Mouse (Mus musculus) adrenal gland (tissue): ENCODE results near the gene Cldn14.

Source experiments
- intact Hi-C: fragments of 180-260 bp; cut with DNase I; formaldehyde crosslinking; loops from one replicate; pipeline ENCODE4 v1.15.1; 2025

Gene Cldn14

GRCm38 (mm10) chr16:93956986-93957385, 51.7 kb downstream of the Cldn14 start:
- intact Hi-C loops = no loop called here

DNA sequence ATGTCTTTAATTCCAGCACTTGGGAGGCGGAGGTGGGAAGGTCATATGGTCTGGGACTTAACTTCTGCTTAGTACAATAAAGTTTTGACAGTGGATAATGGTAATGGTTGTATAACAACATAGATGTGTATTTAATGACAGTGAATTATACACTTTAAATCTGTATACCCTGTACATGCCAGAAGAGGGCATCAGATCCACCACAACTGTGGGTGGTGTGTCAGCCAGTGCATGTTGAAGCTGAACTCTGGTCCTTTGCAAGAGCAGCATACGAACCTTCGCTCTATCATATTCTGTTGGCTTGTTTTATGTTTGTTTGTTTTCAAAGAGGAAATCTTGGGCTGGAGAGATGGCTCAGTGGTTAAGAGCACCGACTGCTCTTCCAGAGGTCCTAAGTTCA, 61.2 kb downstream of the Cldn14 start:
- intact Hi-C loops = no loop called here

- intact Hi-C loops = no loop called here
Observed at GRCm38 (mm10) chr16:93944301-93944700, 64.3 kb downstream of the Cldn14 start.

DNA sequence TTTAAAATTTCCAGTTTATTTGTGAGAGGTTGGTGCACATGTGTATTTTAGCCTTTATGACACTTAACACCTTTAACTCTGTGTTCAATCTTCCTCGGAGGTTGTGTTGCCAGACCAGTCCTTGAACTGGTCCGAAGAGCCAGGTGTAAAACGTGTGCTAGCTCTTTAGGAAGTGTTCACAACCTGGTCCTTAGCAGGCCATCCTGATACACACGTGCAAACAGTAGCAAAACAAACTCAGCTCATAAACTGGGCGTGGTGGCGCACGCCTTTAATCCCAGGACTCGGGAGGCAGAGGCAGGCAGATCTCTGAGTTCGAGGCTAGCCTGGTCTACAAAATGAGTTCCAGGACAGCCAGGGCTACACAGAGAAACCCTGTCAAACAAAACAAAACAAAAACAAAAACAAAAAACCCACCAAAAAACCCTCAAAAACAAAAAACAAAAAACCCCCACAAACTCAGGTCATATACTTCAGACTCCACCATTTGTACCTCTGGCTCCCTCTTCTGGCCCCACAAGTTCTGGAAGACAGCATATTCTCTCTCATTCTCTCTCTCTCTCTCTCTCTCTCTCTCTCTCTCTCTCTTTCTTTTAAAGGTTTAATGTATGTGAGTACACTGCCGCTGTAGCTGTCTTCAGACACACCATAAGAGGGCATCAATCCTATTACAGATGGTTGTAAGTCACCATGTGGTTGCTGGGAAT, 65.7 kb downstream of the Cldn14 start:
- intact Hi-C loops = no loop called here

DNA sequence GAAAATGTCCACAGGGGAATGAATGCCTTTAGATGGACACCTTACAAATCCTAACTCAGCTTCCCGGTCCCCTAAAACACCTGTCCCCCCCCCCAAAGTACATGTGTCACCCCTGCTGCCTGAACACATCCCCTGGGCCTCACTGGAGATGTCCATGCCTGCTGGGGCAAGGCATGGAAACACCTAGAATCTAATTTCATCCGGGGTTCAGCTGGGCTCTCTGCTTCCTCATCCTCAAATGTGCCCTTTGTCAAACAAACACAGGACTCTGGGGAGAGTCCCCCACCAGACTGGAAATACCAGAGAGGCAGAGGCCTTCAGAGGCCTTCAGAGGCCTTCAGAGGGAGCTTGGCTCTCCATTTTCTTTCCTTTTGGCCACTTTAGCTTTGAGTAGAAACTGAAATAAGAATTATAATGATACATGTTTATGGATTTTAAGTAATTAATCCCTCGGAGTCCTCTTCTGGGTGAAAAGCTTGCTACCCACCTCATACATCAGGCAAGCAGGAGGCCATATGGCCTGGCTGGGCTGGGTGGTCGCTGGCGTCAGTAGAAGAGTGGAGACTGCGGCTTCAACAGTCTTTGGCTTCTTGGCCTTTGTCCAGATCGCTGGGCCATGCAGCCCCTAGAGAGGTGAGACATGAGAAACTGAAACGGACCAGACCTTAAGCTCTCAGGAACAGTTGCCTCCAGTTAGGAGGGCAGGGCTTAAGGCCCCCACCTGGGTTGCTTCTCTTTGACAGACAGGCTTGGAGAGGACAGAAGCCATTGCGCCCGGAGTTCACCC, 66.7 kb downstream of the Cldn14 start:
- intact Hi-C loops = no loop called here

GRCm38 (mm10) chr16:93939961-93940360, 68.7 kb downstream of the Cldn14 start:
- intact Hi-C loops = loop anchor here (2.0 kb wide), 1 partner anchor 319 kb away; no protein-coding TSS in a partner anchor

DNA sequence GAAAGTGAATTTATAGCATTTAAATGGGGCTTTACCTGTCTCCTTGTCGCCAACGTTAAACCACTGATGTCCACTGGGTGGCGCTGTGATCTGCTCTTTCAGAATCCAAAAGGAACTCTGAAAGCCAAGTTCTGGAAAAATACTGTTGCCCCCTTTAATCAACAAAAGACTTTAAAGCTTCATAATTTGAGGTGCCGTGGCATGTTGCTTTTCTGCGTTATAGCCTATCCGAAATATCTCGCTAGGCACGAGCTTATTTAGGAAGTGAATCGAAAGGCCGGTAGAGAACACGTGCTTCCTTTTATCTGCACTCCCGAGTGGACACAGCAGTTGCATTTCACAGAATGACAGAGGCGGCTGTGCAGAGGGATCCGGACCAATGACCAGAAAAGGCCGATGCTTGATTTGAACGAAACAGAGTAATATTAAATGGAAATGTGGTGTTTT, 70.2 kb downstream of the Cldn14 start:
- intact Hi-C loops = loop anchor here (2.0 kb wide), 1 partner anchor 320 kb away; no protein-coding TSS in a partner anchor

DNA sequence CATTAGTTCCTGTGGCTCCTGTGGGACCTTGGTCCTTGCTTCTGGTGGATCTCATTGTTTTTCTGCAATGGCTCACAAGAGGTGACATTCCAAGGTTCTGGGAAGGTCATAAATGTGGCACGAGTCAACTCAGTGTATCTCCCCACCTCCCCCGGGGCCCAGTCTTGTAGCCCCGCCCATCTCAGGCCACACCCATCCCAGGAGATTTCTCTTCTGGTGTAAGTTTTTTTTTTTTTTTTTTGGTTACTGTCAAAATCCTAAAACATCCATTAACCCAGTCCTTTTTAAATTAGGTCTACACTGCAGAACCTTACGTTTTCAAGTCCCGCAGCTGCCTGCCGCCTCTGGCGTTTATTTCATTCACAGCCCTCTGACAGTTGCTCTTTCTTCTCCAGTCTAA, 73.6 kb downstream of the Cldn14 start:
- intact Hi-C loops = no loop called here

GRCm38 (mm10) chr16:93934588-93934987, 74.0 kb downstream of the Cldn14 start:
- intact Hi-C loops = no loop called here

- intact Hi-C loops = no loop called here
Observed at GRCm38 (mm10) chr16:93932185-93933168, 76.2 kb downstream of the Cldn14 start.

DNA sequence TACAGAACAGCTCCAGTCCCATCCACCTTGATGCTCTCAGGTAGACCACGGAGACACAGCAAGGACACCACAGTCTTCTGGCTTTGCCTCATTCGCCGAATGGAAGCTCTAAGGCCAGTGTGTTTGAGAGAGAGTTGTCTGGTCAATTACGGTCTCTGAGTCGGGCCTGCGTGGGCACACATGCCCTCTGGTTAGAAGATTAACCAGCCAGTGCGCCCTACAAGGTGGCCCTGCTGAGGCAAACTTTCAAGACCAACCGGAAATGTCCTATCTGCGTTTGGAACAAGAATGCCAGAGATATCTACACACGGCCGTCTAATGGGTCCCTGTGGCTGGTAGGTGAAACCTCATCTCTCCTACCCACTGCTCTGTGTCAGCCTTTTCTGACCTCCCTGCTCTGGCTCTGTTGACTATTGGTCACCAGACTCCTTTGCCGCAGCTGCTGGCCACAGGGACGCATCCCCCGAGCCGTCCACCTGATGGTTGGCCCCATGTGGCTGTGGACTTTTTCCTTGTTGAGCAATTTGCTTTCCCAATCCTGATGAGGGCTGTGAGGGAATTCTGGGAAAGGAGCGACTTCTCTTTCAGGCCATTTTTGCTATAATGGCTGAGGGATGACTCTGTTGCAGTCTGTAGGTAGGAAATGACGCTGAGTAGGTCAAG, 79.1 kb downstream of the Cldn14 start:
- intact Hi-C loops = no loop called here

- intact Hi-C loops = no loop called here
Observed at GRCm38 (mm10) chr16:93925684-93926247, 82.9 kb downstream of the Cldn14 start.

DNA sequence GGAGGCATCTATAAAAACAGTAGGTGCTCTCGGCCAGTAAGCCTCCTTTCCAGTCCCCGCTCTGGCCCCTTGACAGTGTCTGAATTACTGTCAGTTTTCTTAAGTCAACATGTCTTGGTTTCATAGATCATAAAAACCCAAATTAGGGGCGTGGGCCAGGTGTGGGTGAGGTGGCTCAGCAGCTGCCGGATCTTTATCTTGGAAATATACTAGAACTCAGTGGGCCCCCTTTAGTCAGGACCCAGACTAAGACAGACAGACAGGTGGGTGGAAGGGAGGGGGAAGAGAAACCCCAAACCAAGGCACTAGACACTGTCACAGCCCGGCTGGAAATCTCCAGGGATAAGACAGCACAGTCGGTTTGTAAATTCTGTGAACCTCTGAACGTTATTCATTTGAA, 84.8 kb downstream of the Cldn14 start:
- intact Hi-C loops = no loop called here

GRCm38 (mm10) chr16:93922835-93923389, 85.7 kb downstream of the Cldn14 start:
- intact Hi-C loops = no loop called here

DNA sequence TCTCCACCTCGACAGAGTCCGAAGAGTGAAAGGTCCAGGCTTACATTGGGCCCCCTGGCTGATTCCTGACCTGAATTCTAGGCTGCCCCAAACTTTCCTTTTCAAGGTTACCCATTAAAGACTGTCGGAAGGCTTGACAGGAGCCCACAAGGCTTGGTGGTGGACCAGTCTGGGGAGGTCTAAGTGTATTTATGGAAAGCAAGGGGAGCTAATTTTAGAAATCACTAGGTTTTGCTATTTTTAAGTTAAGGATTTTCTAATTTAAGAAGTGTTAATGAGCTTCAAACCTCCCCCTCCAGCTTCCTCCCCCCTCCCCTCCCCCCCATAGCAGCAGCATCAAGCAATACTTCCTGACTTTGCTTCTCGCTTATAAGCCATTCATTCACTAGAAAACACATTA, 88.0 kb downstream of the Cldn14 start:
- intact Hi-C loops = no loop called here

GRCm38 (mm10) chr16:93919189-93919588, 89.4 kb downstream of the Cldn14 start:
- intact Hi-C loops = no loop called here

DNA sequence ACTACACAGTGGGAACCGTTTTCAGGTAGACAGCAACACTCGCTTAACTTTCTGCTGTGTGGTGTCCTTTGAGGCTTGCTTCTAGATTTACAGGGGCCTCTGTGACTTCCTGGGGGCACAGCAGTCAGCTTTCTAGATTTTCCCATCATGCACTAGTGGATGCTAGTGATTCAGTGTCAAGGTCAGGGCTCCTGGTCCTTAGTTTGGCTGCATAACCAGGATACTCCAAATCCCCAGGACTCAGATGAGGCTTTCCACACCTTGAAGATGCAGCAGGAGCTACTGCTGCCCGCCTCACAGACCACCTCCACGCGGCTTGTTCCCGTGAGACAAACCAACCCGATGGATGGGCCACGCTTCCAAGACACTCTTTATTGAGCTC, 90.0 kb downstream of the Cldn14 start:
- intact Hi-C loops = no loop called here

DNA sequence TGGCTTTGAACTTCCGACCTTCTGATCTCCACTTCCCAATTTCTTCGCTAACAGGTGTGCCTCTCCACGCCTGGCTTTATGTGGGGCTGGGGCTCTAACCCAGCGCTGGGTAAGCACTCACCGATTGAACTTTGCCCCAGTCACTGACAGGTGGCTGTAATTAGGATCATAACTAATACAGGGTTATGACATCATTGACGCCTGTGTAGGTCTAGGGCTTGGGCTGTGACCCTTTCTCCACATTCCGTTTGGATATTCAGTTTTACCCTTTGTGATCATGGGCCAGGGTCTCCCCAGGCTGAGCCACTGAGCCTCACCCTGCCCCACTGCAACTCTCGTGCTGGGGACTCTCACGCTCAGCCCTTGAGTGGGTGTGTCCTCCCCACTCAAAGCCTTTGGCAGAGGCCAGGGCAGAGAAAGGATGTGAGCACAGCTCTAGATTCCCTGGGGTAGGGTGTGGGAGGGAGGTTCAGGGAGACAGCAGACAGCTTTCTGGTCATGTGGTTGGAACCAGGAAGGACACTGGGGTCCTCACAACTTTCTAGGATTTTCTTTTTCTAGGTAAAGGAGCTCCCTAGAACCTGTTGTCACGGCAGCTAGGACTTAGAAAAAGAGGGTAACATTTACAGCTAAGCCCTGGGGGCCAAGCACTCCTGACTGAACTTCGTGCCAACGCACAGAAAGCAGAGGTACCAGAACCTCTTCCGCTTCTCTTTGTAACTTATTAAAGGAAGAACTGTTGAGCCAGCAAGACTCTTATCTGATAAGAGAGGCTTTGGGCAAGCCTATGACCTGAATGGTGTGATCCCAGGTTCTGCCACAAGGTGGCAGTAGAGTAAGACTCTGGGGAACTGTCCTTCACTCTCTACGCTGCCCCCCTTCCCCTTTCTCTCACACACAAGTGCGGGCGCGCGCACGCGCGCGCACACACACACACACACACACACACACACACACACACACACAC, 90.6 kb downstream of the Cldn14 start:
- intact Hi-C loops = no loop called here

- intact Hi-C loops = no loop called here
Observed at GRCm38 (mm10) chr16:93915338-93915849, 93.2 kb downstream of the Cldn14 start.
